Mouse (Mus musculus) liver, embryonic 16.5 days (tissue): ENCODE results near the gene Ifng. TPM values are rescaled to one million over a fixed set of nuclear protein-coding genes. Genes with fewer than 3 reads are reported as not detected.

Experiments used
- polyA plus RNA-seq: library from polyadenylated mRNA; unstranded; fragments of >200 nt; fragmentation: Nextera tagmentation; extraction: Ambion mirVana; gene quantifications from 2 replicates; pipeline ENCODE4 v1.2.1, GENCODE M21; 2015

The Ifng gene
- polyA plus RNA-seq, 1 experiment from 2014 or later: not detected

Other genes starting within 250 kb of the Ifng start
- gene Il22, start 236.1 kb upstream of the Ifng start, polyA plus RNA-seq: not detected in 2 replicates
- gene Gm32717, start 200.3 kb upstream of the Ifng start, polyA plus RNA-seq: not detected in 2 replicates
- not detected in 2 replicates for gene Gm32802, start 182.4 kb upstream of the Ifng start, polyA plus RNA-seq
- not detected in 2 replicates for gene Iltifb, start 146.0 kb upstream of the Ifng start, polyA plus RNA-seq
- gene Gm9040, start 114.1 kb upstream of the Ifng start, polyA plus RNA-seq: not detected in 2 replicates
- gene Gm9044, start 108.6 kb upstream of the Ifng start, polyA plus RNA-seq: not detected in 2 replicates
- gene Gm9045, start 103.2 kb upstream of the Ifng start, polyA plus RNA-seq: not detected in 2 replicates
- gene Gm9046, start 97.8 kb upstream of the Ifng start, polyA plus RNA-seq: not detected in 2 replicates
- not detected in 2 replicates for gene Gm9048, start 92.4 kb upstream of the Ifng start, polyA plus RNA-seq
- gene Gm9049, start 86.9 kb upstream of the Ifng start, polyA plus RNA-seq: not detected in 2 replicates